Mouse (Mus musculus) retina, adult 2 months (tissue): ENCODE measurements around the gene Tgoln1.

ENCODE experiments used
- DNase-seq: peaks from one replicate; pipeline ENCODE4 v3.0.0-alpha.2; 2012; ENCODE audit warnings: low read depth, low spot score

Tgoln1 gene

DNA sequence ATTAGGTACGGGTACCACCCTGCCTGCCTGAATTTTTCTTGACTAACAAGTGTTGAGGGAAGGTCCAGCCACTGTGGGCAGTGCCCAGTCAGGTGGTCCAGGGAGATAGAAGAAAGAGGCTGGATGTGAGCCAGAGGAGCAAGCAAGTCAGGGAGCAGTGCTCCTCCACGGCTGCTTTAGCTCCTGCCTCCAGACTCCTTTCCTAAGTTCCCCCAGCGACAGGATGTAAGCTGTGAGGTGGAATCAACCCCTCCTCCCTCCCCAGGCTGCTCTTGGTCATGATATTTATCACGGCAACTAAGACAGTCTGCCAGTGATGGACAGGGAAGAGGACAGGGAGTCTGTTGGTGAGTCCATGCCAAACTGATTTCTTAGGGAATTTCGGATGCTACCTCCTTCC, 22.9 kb downstream of the Tgoln1 start:
- no peak for DNase-seq

DNA sequence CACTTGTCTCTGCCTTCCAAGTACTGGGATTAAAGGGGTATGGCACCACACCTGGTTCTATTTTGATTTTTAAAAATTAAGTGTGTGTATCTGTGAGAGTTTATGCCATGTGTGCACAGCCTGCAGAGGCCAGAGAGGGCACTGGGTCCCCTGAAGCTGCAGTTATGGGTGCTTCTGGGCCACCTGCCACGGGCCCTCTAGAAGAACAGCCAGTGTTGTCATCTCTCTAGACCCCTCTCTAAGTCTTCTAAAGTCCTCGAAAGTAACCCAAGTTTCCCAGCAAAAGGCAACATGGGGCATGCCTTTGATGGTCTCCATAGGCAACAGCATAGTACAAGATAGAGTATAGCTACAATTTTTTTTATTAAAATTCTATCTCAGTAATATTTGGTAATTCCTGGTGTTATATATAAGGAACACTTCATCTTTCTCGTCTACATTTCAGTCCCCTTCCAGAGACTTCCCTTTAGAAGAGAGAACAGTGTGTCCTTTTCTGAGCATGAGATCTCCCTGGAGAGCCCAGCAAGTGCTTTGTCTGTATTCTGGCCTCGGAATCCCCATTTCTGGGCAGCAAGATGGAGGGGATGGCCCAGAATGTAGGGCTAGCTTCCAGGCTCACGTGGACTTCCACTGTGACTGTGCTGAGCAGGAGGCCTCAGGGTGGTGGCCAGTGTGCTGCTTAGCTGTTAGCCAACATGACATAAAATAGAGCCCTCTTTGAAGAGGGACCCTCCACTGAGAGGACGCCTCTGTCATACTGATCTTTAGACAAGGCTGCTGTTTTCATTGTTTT, 23.6 kb downstream of the Tgoln1 start:
- DNase-seq = no peak

DNA sequence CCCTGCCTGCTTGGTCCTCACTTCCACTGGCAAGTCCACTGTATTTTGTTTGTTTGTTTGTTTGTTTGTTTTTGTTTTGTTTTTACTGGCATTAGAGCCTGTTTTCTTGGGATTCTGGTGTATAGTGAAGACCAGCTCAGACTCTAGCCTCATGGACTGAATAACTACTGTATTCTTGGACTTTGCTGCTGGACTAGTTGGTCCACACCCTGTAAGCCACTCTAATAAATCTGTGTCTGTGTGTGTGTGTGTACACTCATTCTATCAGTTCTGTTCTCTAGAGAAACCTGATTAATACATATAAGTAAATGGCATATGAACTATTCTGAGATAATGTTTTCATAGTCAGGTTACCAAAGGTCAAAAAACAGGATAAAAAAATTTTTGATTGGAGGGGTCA, 26.7 kb downstream of the Tgoln1 start:
- DNase-seq = no peak

DNA sequence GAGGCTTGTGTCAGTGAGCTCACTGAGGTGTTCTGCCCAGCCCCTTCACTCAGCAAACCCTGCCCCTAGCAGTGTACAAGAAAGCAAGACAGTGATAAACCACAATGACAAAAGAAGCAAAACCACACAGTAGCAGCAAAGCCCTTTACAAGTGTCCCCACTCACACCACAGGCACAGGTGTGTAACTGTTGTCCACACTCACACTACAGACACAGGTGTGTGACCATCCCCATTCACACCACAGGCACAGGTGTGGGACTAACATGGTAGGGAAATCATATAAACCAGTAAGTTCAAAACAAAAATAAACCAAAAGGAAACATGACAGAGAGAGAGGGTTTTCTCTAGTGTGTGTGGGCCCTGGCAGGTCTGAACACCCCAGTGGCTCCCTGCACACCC, 28.5 kb downstream of the Tgoln1 start:
- no peak for DNase-seq

DNA sequence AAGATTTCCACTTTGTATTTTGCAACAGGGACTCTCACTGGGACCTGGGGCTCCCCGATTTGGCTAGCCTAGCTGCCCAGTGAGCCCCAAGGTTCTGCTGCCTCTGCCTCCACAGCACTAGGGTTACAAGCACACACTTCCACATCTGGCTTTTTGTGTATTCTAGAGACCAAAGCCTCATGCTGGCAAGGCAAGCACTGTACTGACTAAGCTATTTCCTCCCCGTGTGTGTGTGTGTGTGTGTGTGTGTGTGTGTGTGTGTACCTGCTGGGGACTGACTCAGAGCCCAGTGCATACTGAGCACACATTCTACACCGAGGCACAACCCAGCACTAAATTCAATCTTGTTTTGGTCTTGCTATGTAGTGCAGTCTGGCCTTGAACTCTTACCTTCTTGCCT, 30.1 kb downstream of the Tgoln1 start:
- DNase-seq = no peak

DNA sequence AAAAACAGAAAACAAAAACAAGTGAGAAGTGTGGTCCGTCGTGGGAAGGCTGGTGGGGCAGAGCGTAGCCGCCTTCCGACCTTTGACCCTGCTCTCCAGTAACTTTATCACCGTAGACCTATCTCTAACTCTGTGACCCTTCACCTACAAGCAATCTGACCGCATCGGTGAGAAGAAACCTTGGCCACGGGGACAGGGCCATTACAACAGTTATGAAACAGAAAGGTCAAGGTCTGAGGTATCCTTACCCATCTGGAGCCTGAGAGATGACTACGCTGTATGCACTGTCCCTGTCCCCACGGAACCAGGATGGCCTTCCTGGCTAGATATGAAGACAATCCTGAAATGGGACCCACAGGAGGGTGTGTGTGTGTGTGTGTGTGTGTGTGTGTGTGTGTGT, 32.6 kb downstream of the Tgoln1 start:
- no peak for DNase-seq

DNA sequence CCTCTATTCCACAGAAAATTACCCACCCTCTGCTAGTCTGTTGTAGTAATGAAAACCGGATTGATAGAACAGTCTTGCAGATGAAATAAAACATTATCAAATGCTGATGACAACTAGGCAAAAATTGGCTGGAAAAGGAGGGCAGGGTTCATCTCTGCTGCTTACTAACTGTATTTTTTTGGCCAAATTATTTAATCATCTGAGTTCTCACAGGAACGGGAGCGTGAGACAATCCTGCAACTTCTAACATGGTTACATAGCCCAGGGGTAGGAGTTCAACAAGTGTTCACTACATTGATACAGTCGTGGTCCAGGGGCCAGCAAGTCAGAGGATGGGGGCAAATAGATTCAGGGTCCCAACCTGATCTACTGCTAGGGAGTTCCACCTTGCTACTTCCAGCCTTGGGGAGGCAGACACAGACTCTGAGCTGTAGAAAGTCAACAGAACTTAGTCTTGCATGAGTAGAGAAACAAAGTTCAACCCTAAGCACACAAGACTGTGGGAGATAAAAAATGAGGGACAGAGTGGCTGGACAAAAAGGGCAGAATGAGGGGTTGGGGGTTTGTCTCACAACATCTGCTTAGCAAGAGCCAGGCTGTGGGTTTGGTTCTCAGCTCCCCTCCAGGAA, 33.5 kb downstream of the Tgoln1 start:
- DNase-seq = no peak

DNA sequence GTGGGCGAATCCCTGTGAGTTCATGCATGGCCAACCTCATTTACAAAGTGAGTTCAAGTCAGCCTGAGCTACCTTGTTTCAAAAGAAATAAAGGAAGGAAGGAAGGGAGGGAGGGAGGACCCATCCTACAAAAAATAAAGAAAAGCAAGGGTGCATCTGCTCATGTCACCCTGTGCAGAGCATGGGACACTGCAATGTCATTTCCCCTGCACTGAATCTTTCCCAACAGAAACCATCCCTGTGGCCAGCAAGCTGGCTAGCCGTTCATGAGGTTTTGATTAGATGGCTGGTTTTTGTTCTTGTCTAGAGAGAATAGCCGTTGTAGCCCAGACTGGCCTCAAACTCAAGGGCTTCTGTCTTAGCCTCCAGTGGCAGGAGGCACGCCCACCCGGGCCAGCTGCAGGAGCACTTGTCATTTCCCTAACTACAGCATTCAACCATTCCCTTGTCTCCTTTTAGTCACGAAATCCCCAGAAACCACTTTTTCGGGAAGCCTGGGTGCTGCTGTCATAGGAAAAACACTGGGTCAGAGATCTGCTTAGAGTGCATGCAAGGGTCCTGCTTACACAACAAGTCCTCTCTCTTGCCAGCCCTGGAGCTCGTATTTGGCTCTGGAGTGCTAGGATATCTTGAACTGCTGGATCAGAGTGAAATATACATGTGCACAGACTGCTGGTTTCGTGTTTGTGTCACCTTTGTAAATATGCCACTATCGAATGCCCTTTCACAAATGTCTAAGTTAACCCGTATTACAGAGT, 35.0 kb downstream of the Tgoln1 start:
- DNase-seq = no peak

DNA sequence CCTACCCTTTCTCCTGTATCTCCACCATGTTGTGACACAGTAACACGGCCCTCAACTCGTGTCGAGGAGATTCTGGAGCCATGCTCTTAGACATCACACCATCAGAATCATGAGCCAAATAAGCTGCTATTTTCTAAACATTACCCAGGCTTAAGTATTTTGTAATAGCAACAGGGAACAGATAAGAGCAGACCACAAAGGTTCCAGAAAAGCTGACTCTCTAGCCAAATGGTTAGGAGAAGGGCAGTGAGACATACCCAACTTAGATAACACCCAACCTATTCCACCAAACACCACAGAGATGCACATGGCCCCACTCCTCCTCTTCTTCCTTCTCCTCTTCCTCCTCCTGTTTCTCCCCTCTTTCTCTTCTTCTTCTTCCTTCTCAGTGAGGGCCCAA, 40.8 kb downstream of the Tgoln1 start:
- no peak for DNase-seq

DNA sequence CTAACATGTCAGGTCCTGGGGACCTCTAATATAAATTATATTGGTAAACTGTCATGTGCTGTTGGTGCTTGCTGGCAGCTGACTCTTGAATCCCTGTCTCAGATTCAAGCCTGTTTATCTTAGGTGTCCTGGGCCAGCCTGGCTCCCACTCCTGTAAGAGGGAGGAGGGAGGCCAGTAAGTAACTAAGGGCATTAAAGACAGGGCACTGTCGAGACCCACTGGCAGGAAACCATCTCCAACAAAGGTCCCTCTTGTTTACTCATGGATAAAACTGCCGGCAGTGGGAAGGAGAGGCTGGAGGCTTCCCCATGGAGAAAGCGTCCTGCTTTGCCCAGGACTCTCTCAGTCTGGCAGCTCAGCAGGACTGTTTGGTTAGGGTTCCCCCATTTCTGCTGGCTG, 45.0 kb downstream of the Tgoln1 start:
- no peak for DNase-seq

DNA sequence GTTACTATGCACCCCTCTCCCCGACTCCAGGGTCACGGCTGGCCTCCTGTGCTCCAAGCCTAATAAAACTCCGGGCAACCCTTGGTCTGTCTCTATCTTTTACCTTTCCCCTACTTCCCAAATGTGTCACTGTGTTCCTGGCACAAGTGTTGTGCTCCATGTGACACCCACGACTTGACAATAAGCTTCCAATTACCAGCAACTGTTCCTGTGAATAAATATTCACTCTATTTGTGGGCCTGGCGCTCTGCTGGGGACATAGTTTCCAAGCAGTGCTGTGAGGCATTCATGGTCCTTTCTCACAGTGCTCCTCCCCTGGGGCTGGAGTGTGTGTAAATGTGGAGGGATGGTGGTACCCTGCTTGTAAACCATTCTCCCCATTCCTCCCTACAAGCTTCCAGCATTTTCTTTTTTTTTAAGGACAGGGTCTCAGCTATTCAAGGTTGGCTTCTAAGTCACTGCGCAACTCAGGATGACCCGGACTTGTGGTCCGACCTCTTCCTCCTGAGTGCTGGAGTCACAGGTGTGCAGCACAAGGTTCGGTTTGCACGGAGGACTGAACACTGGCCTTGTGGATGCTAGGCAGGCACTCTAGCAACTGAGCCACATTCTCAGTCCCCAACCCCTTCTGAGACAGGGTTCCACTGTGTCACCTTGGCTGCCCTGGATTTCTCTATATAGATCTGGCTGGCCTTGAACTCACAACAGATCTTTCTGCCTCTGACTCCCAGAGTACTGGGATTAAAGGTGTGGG, 46.0 kb downstream of the Tgoln1 start:
- DNase-seq = no peak

DNA sequence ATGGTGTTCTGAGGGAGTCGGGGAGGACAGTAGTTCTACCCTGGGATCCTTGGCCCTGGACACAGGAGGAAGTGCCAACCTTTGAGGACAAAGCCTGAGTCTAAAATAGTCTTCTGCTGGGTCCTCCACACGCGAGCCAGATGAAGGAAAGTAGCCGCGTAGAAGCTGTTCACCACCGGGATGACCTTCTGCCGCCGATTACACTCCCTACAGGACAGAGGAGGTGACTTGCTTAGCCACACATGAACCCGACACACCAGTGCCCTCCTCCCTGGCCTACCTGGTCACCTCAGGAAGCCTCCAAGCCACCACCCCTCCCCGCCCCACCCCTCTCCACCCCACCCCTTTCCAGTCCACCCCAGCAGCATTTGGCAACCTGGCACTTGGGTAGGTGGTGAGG, 48.1 kb downstream of the Tgoln1 start:
- DNase-seq = no peak

DNA sequence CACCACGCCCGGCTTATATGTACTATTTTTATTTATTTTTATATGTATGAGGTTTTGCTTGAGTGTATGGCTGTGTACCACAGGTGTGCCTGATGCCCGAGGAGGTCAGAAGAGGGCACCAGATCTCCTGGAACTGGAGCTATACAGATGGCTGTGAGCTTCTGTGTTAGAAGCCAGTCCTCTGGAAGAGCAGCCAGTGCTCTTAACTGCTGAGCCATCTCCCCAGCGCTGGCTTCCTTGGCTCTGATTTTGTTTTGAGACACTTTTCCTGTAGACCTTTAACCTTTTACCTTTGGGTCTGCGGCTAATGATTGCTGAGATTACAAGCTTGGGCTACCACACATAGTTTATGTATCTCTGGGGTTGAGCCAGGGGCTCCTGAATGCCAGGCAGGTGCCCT, 49.3 kb downstream of the Tgoln1 start:
- no peak for DNase-seq

DNA sequence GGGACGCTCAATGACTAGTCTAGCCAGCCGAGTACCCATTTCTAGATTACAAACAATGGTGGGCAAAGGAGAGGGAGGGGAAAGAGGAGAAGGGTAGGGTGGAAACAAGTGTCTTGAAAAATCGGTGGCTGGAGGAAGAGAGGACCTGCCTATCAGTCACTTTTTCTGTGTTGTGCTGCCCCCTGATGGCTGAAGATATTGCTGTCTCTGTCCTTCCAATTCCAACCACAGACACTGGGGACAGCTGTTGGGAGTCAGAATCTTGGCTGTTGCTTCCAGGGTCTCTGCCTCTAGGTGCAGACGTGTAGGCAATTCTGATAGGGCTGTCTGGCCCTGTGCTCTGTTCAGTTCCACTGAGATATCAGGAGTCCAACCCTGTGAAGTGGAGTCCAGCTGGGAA, 50.8 kb downstream of the Tgoln1 start:
- peak; percentile 67 for DNase-seq

DNA sequence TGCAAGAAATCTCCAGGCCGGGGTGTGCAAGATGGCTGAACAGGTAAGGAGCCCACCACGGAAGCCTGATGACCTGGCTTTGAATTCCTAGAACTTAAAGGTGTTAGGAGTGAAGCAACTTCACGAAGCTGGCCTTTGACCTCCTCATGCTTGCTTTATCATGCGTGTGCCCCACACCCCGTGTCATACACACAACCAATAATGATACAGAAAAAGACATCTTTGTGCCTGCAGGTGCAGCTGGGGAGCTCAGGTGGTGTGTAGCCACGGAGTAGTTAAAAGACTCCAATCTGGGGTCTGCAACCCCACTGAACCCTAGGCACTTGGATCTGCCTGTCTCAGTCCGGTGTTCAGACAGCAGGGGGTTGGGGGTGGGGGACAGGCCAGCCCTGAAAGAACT, 51.3 kb downstream of the Tgoln1 start:
- no peak for DNase-seq

DNA sequence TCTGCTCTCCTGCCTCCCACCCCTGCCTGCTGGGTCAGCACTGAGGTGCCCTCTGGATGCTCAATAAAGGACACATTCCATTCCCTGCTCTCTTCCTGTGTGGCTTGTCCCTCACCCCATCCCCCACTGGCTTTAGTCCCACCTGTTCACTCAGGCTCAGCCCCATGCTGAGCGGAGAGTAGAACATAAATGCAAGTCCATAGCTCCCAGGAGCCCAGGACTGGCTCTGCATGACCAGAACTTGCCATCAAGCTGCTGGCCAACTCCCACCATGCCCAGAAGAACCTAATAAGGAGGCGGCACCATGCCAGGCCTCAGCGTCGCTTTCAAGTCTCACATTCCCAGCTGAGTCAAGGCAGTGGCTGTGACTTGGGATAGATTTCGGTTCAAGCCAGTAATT, 53.9 kb downstream of the Tgoln1 start:
- no peak for DNase-seq

DNA sequence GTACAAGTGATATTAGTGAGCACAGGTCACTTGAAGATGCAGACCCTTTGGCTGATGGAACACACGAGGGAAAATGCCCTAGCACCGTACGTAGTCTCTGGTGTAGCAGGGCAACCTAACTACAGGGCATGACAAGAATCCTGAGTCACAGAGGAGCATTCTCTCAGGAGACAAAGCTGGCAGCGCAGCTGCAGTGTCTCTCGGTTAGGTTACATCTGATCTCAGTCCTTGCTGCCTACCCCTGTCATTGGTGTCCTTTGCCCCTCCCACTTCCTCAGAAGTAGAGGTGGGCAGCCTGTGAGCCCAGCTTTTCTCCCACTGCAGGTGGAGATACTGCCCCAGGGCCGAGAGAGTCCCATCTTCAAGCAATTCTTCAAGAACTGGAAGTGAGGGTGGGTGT, 54.3 kb downstream of the Tgoln1 start:
- DNase-seq = no peak

DNA sequence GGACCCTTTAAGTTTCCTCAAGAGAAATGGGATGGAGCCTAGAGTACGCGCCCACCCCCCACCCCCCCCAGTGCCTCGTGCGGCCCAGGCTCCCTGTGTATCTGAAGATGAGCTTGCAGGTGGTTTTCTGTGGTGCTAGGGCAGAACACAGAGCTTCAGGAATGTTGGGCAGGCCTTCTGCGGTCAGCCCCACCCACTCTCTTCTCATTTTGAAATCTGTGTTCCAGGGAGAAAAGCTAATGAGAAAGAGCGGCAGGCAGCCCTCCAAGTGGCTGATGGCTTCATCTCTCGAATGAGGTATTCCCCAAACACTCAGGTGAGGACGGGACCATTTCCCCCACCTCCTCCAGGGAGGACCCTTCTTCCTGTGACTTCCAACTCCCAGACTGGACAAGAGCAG, 56.0 kb downstream of the Tgoln1 start:
- no peak for DNase-seq
